Mouse (Mus musculus) liver, embryonic 14.5 days (tissue): ENCODE measurements at regions not wholly inside any gene's neighbourhood (a gene's known extent, or its start where the extent isn't known, plus 50 kb on each side); places are given as distances from the start of the nearest gene placed in this dataset.

Experiments used
- ATAC-seq: fragments of 200-750 bp; cut with Nextera tagmentation; 2 replicates; pipeline ENCODE4 v1.8.0; 2017; ENCODE audit warnings: moderate number of reproducible peaks, mild to moderate bottlenecking, moderate library complexity; ENCODE audit not compliant: insufficient read depth
- DNase-seq, 3 experiments: peaks; one replicate each; pipeline ENCODE4 v3.0.0-alpha.2; 2012 to 2013; ENCODE audit warnings: low read depth in 3 of 3, low spot score in 3 of 3
- H3K27ac ChIP-seq: fragments of 300-500 bp; sonication (generic); 2 replicates; pipeline ENCODE4 v1.5.1; 2014; ENCODE audit warnings: moderate library complexity, mild to moderate bottlenecking, control low read depth, inconsistent platforms
- H3K27me3 ChIP-seq: fragments of 300-500 bp; sonication (generic); 2 replicates; pipeline ENCODE4 v1.6.1; 2014; ENCODE audit warnings: mild to moderate bottlenecking, low read length, moderate library complexity; ENCODE audit not compliant: control insufficient read depth, insufficient read depth
- H3K36me3 ChIP-seq: fragments of 300-500 bp; sonication (generic); replicated peaks from 2 replicates; pipeline ENCODE4 v1.6.1; 2014; ENCODE audit warnings: low read depth; ENCODE audit not compliant: control insufficient read depth, insufficient read depth
- H3K4me1 ChIP-seq, 2 experiments: fragments of 200-500 bp in 1 of 2; fragments of 300-500 bp in 1 of 2; sonication (generic) in 1 of 2; replicated peaks; 2 replicates each; pipeline ENCODE4 v1.6.1; 2012 to 2014; ENCODE audit warnings: antibody characterized with exemption in 1 of 2, inconsistent platforms in 1 of 2, low read length in 1 of 2; ENCODE audit not compliant: control insufficient read depth in 2 of 2, insufficient read depth in 2 of 2
- H3K4me2 ChIP-seq: fragments of 300-500 bp; sonication (generic); 2 replicates; pipeline ENCODE4 v1.6.1; 2014; ENCODE audit warnings: low read depth, mild to moderate bottlenecking, control low read depth, moderate library complexity
- H3K4me3 ChIP-seq, 2 experiments: fragments of 200-500 bp in 1 of 2; fragments of 300-500 bp in 1 of 2; sonication (generic) in 1 of 2; 2 replicates each; pipeline ENCODE4 v1.5.1; 2012 to 2014; ENCODE audit warnings: low read depth in 2 of 2, low read length in 2 of 2, mild to moderate bottlenecking in 2 of 2, control low read depth in 1 of 2, inconsistent platforms in 1 of 2, moderate library complexity in 1 of 2; ENCODE audit not compliant: insufficient read depth in 1 of 2
- H3K9ac ChIP-seq: fragments of 300-500 bp; sonication (generic); replicated peaks from 2 replicates; pipeline ENCODE4 v1.6.1; 2014; ENCODE audit warnings: mild to moderate bottlenecking, control low read depth, moderate library complexity
- H3K9me3 ChIP-seq: fragments of 300-500 bp; sonication (generic); 2 replicates; pipeline ENCODE4 v1.6.1; 2016; ENCODE audit warnings: low read length, mixed read lengths; ENCODE audit not compliant: control insufficient read depth
- CTCF ChIP-seq: IDR thresholded peaks from 2 replicates; pipeline ENCODE4 v1.5.1; 2016; ENCODE audit warnings: antibody characterized with exemption, low read depth, control low read depth
- EP300 ChIP-seq: IDR thresholded peaks from 2 replicates; pipeline ENCODE4 v1.6.1; 2016; ENCODE audit warnings: antibody characterized with exemption, low read depth
- WGBS: fragments of 180-500 bp; shearing (Covaris S2); extraction: QIAGEN DNeasy Blood & Tissue Kit; methylation state at CpG from one replicate; pipeline ENCODE4 v1.1.7; 2014; ENCODE audit not compliant: insufficient replicate concordance; 5-methylcytosine and 5-hydroxymethylcytosine counted together

GRCm38 (mm10) chr8:79575175-79575734, 64.2 kb upstream of the Otud4 start:
- Histone ChIP-seq H3K4me1 (no peaks in the 10 kb centered on the region), H3K36me3 (no peaks in the 10 kb centered on the region), H3K4me3 (no peak overlapping the region), H3K4me2 (no peak overlapping the region), H3K27ac (no peak overlapping the region), H3K27me3 (no peaks in the 10 kb centered on the region), H3K9me3 (no peaks in the 10 kb centered on the region), H3K9ac (no peak overlapping the region)
- WGBS: 59% methylated on average over 2 of the region's 2 CpGs
- DNase-seq: no peak
- no peak for ATAC-seq
- no peak for TF ChIP-seq EP300
- TF ChIP-seq CTCF: no peak

- H3K36me3 ChIP-seq: no peaks in the 10 kb centered on the region
- H3K27ac ChIP-seq: no peak overlapping the region
- 66% methylated on average over 7 of the region's 7 CpGs for WGBS
- no peak overlapping the region for H3K4me3 ChIP-seq
- H3K9me3 ChIP-seq: no peaks in the 10 kb centered on the region
- TF ChIP-seq CTCF (no peak), EP300 (no peak)
- no peak for DNase-seq
- ATAC-seq: no peak
- H3K4me2 ChIP-seq: no peak overlapping the region
- no peaks in the 10 kb centered on the region for H3K4me1 ChIP-seq
- no peak overlapping the region for H3K9ac ChIP-seq
- H3K27me3 ChIP-seq: no peaks in the 10 kb centered on the region
Observed at GRCm38 (mm10) chr8:79573491-79573890, 65.9 kb upstream of the Otud4 start.

- no peak for DNase-seq
- Histone ChIP-seq H3K9ac (no peak overlapping the region), H3K4me1 (no peaks in the 10 kb centered on the region), H3K4me3 (no peak overlapping the region), H3K9me3 (no peaks in the 10 kb centered on the region), H3K4me2 (no peak overlapping the region), H3K27ac (no peak overlapping the region), H3K27me3 (no peaks in the 10 kb centered on the region), H3K36me3 (no peaks in the 10 kb centered on the region)
- ATAC-seq: no peak
- WGBS: 78% methylated on average over 5 of the region's 5 CpGs
- TF ChIP-seq CTCF: no peak
- no peak for TF ChIP-seq EP300
Observed at GRCm38 (mm10) chr8:79572526-79572925, 66.9 kb upstream of the Otud4 start.

GRCm38 (mm10) chr8:79563101-79563500, 76.3 kb upstream of the Otud4 start:
- TF ChIP-seq CTCF: no peak
- TF ChIP-seq EP300: no peak

GRCm38 (mm10) chr8:79562669-79563068, 76.7 kb upstream of the Otud4 start:
- Histone ChIP-seq H3K27me3 (no peaks in the 10 kb centered on the region), H3K9ac (no peak overlapping the region), H3K27ac (no peak overlapping the region), H3K4me3 (no peak overlapping the region), H3K36me3 (no peaks in the 10 kb centered on the region), H3K4me1 (no peaks in the 10 kb centered on the region), H3K9me3 (no peaks in the 10 kb centered on the region), H3K4me2 (no peak overlapping the region)
- ATAC-seq: no peak
- no peak for TF ChIP-seq EP300
- TF ChIP-seq CTCF: peak; percentile 23; the same call in 1 of the 2 replicates
- 44% methylated on average over 8 of the region's 8 CpGs for WGBS
- DNase-seq: no peak

More at GRCm38 (mm10) chr8:79563101-79563500, 76.3 kb upstream of the Otud4 start:
- H3K27me3 ChIP-seq: no peaks in the 10 kb centered on the region
- H3K36me3 ChIP-seq: no peaks in the 10 kb centered on the region
- 70% methylated on average over 6 of the region's 6 CpGs for WGBS
- H3K9ac ChIP-seq: no peak overlapping the region
- no peak overlapping the region for H3K27ac ChIP-seq
- H3K9me3 ChIP-seq: no peaks in the 10 kb centered on the region
- no peak overlapping the region for H3K4me3 ChIP-seq
- no peak for DNase-seq
- ATAC-seq: no peak
- H3K4me1 ChIP-seq: no peaks in the 10 kb centered on the region
- H3K4me2 ChIP-seq: no peak overlapping the region
